Mouse (Mus musculus): ENCODE measurements around the gene Vat1. TPM values are rescaled to one million over a fixed set of nuclear protein-coding genes. Genes with fewer than 3 reads are reported as not detected.

Vat1 gene
- polyA plus RNA-seq, 1 experiment: 59.2 TPM

GRCm38 (mm10) chr11:101415306-101415705 lies 50.7 kb downstream of the Vat1 start:
- no peak overlapping the region for H3K27ac ChIP-seq (ENCODE audit: insufficient read depth, low read depth, low read length)
- no peaks in the 10 kb centered on the region for H3K27me3 ChIP-seq (replicated peaks; ENCODE audit: control insufficient read depth, insufficient read depth, low read length)
- peaks cover 9% of the 10 kb centered on the region; the same call in 1 of the 2 replicates for H3K4me1 ChIP-seq (ENCODE audit: control insufficient read depth, insufficient read depth, low read length)
- 75% methylated on average over 2 of the region's 2 CpGs for WGBS
- no peak overlapping the region for H3K4me3 ChIP-seq (ENCODE audit: insufficient read depth, low read depth, low read length)
- no peak for DNase-seq
- no peak for TF ChIP-seq CTCF (conservative IDR thresholded peaks at IDR 0.05; ENCODE audit: insufficient read depth, insufficient read length, low read depth, low read length)
- no peak for TF ChIP-seq POLR2A (IDR thresholded peaks at IDR 0.05; ENCODE audit: low read depth, low read length)
- peaks cover 2% of the 10 kb centered on the region; the same call in 1 of the 2 replicates for H3K36me3 ChIP-seq (ENCODE audit: control insufficient read depth, insufficient read depth, low read length)

Other genes with a start within 250 kb of the Vat1 start
- gene Ezh1, start 239.8 kb downstream of the Vat1 start, polyA plus RNA-seq (2012; rRNA removed): 44.8 and 48.5 TPM in 2 replicates
- 75.9 and 86.6 TPM in 2 replicates for gene Ramp2, start 220.2 kb downstream of the Vat1 start, polyA plus RNA-seq (2012; rRNA removed)
- 112 and 116 TPM in 2 replicates for gene Vps25, start 212.5 kb downstream of the Vat1 start, polyA plus RNA-seq (2012; rRNA removed)
- 134 and 160 TPM in 2 replicates for gene Wnk4, start 205.7 kb downstream of the Vat1 start, polyA plus RNA-seq (2012; rRNA removed)
- gene Cntd1, start 187.2 kb downstream of the Vat1 start, polyA plus RNA-seq (2012; rRNA removed): 1.3 and 1.6 TPM in 2 replicates
- 540 and 572 TPM in 2 replicates for gene Coa3, start 187.1 kb downstream of the Vat1 start, polyA plus RNA-seq (2012; rRNA removed)
- gene Becn1, start 163.9 kb downstream of the Vat1 start, polyA plus RNA-seq (2012; rRNA removed): 61.9 and 89.5 TPM in 2 replicates
- gene Psme3, start 150.0 kb downstream of the Vat1 start, polyA plus RNA-seq (2012; rRNA removed): 61.6 and 75.5 TPM in 2 replicates
- gene Aoc2, start 141.2 kb downstream of the Vat1 start, polyA plus RNA-seq (2012; rRNA removed): 2.6 and 3.1 TPM in 2 replicates
- 12.5 and 14.8 TPM in 2 replicates for gene Aoc3, start 135.6 kb downstream of the Vat1 start, polyA plus RNA-seq (2012; rRNA removed)
- 322 and 349 TPM in 2 replicates for gene G6pc, start 98.7 kb downstream of the Vat1 start, polyA plus RNA-seq (2012; rRNA removed)
- gene Aarsd1, start 48.6 kb downstream of the Vat1 start, polyA plus RNA-seq (2012; rRNA removed): 26.3 and 29.2 TPM in 2 replicates
- gene Gm27029, start 41.4 kb downstream of the Vat1 start, polyA plus RNA-seq (2012; rRNA removed): 0.92 and 1.6 TPM in 2 replicates
- gene Rundc1, start 41.1 kb downstream of the Vat1 start, polyA plus RNA-seq (2012; rRNA removed): 24.7 and 27.6 TPM in 2 replicates
- gene Ptges3l, start 40.9 kb downstream of the Vat1 start, polyA plus RNA-seq (2012; rRNA removed): 4.6 and 6.0 TPM in 2 replicates
- gene Rpl27, start 23.9 kb downstream of the Vat1 start, polyA plus RNA-seq (2012; rRNA removed): 408 and 409 TPM in 2 replicates
- gene Ifi35, start 17.8 kb downstream of the Vat1 start, polyA plus RNA-seq (2012; rRNA removed): 25.6 and 29.6 TPM in 2 replicates
- 14.1 and 15.3 TPM in 2 replicates for gene Rnd2, start 1.2 kb downstream of the Vat1 start, polyA plus RNA-seq (2012; rRNA removed)
- gene Brca1, start 85.7 kb upstream of the Vat1 start, polyA plus RNA-seq (2012; rRNA removed): 0.12 and 0.16 TPM in 2 replicates
- 107 and 134 TPM in 2 replicates for gene Nbr1, start 85.9 kb upstream of the Vat1 start, polyA plus RNA-seq (2012; rRNA removed)
- gene Tmem106a, start 116.0 kb upstream of the Vat1 start, polyA plus RNA-seq (2012; rRNA removed): 392 and 429 TPM in 2 replicates
- gene Gm11634, start 133.0 kb upstream of the Vat1 start, polyA plus RNA-seq (2012; rRNA removed): not detected in 2 replicates
- 41.0 and 45.7 TPM in 2 replicates for gene Rdm1, start 161.0 kb upstream of the Vat1 start, polyA plus RNA-seq (2012; rRNA removed)
- gene Arl4d, start 199.3 kb upstream of the Vat1 start, polyA plus RNA-seq (2012; rRNA removed): 23.1 and 27.2 TPM in 2 replicates